Mouse (Mus musculus) intestine, embryonic 16.5 days (tissue): ENCODE measurements at regions not wholly inside any gene's neighbourhood (a gene's known extent, or its start where the extent isn't known, plus 50 kb on each side); places are given as distances from the start of the nearest gene placed in this dataset.
A peak's percentile ranks its signal among the peaks of the same experiment; 100 is the strongest.

Experiments
- ATAC-seq: fragments of 200-750 bp; cut with Nextera tagmentation; 2 replicates; pipeline ENCODE4 v1.8.0; 2017; ENCODE audit warnings: moderate TSS enrichment, moderate library complexity
- H3K27ac ChIP-seq: fragments of 300-500 bp; sonication (generic); 2 replicates; pipeline ENCODE4 v1.5.1; 2014; ENCODE audit warnings: mild to moderate bottlenecking, low read length
- H3K27me3 ChIP-seq: fragments of 300-500 bp; sonication (generic); replicated peaks from 2 replicates; pipeline ENCODE4 v1.6.1; 2014; ENCODE audit warnings: low read length, control low read depth, mixed read lengths; ENCODE audit not compliant: control insufficient read depth, insufficient read depth
- H3K36me3 ChIP-seq: fragments of 300-500 bp; sonication (generic); 2 replicates; pipeline ENCODE4 v1.6.1; 2014; ENCODE audit warnings: low read length, control low read depth; ENCODE audit not compliant: control insufficient read depth, insufficient read depth
- H3K4me1 ChIP-seq: fragments of 300-500 bp; sonication (generic); 2 replicates; pipeline ENCODE4 v1.6.1; 2014; ENCODE audit warnings: low read length, control low read depth, mixed read lengths; ENCODE audit not compliant: control insufficient read depth, insufficient read depth
- H3K4me2 ChIP-seq: fragments of 300-500 bp; sonication (generic); 2 replicates; pipeline ENCODE4 v1.6.1; 2014; ENCODE audit warnings: low read depth, low read length, control low read depth
- H3K4me3 ChIP-seq: fragments of 300-500 bp; sonication (generic); 2 replicates; pipeline ENCODE4 v1.5.1; 2014; ENCODE audit warnings: mild to moderate bottlenecking, low read length
- H3K9ac ChIP-seq: fragments of 300-500 bp; sonication (generic); 2 replicates; pipeline ENCODE4 v1.6.1; 2014; ENCODE audit warnings: low read depth, low read length
- H3K9me3 ChIP-seq: fragments of 300-500 bp; sonication (generic); 2 replicates; pipeline ENCODE4 v1.6.1; 2016; ENCODE audit warnings: low read length, control low read depth; ENCODE audit not compliant: control insufficient read depth
- WGBS: fragments of 180-500 bp; shearing (Covaris S2); extraction: QIAGEN DNeasy Blood & Tissue Kit; methylation state at CpG from one replicate; pipeline ENCODE4 v1.1.7; 2014; 5-methylcytosine and 5-hydroxymethylcytosine counted together

GRCm38 (mm10) chr14:100714952-100715351 lies 430.5 kb upstream of the Klf12 start:
- WGBS = 72% methylated on average over 2 of the region's 2 CpGs
- no peaks in the 10 kb centered on the region for H3K4me1 ChIP-seq
- H3K36me3 ChIP-seq = no peaks in the 10 kb centered on the region
- no peak overlapping the region for H3K27ac ChIP-seq
- no peak overlapping the region for H3K4me3 ChIP-seq
- H3K9me3 ChIP-seq = no peaks in the 10 kb centered on the region
- H3K27me3 ChIP-seq = no peaks in the 10 kb centered on the region
- ATAC-seq = no peak
- H3K9ac ChIP-seq = no peak overlapping the region
- H3K4me2 ChIP-seq = no peak overlapping the region

DNA sequence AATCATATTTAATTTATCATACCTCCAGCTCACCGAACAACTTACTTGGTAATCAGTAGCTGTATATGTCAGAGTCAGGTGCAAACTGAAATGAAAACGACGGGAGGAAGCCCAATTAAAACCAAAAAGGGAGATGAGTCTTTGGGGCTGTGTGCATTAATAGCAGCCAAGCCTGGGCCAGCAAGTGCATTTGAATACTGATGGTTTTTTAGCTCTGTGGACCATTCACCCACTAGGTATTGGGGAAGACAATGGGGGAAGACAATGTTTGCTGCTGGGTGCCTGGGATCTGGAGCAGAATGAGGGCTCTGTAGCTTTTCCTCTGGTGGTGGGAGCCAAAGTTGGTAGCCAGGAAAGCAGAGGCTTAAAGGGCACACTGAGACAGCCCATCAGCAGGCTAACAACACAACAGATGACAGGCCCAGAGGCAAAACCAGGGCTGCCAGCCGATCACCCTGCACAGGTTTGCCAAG lies 429.6 kb upstream of the Klf12 start:
- no peak for ATAC-seq
- 81% methylated on average over 4 of the region's 4 CpGs for whole genome bisulfite sequencing
- no peak overlapping the region for H3K9ac ChIP-seq
- H3K9me3 ChIP-seq = no peaks in the 10 kb centered on the region
- no peaks in the 10 kb centered on the region for H3K36me3 ChIP-seq
- no peak overlapping the region for H3K4me2 ChIP-seq
- H3K27me3 ChIP-seq = no peaks in the 10 kb centered on the region
- no peak overlapping the region for H3K4me3 ChIP-seq
- no peak overlapping the region for H3K27ac ChIP-seq
- no peaks in the 10 kb centered on the region for H3K4me1 ChIP-seq

DNA sequence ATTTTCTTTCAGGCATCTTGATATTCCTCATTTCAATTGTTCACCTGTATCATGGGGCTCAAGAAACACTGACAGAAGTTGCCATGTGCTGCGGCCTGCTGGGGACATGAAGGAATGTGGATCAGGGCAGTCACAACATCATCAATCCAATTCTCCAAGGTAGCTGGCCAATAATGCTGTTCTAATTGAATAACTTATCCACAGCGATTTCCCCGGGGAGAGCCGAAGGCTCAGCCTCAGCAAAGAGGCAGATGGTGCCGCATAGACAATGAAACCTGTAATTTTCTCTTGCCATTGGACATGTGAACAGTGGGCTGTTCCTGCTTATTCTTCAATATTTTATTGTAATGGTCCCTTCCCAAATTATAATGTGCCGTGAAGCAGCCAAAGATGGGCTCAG lies 429.1 kb upstream of the Klf12 start:
- Histone ChIP-seq H3K9me3 (no peaks in the 10 kb centered on the region), H3K27ac (no peak overlapping the region), H3K9ac (no peak overlapping the region), H3K4me2 (no peak overlapping the region), H3K27me3 (no peaks in the 10 kb centered on the region), H3K4me1 (no peaks in the 10 kb centered on the region), H3K4me3 (no peak overlapping the region), H3K36me3 (no peaks in the 10 kb centered on the region)
- 84% methylated on average over 6 of the region's 6 CpGs for WGBS
- no peak for ATAC-seq

DNA sequence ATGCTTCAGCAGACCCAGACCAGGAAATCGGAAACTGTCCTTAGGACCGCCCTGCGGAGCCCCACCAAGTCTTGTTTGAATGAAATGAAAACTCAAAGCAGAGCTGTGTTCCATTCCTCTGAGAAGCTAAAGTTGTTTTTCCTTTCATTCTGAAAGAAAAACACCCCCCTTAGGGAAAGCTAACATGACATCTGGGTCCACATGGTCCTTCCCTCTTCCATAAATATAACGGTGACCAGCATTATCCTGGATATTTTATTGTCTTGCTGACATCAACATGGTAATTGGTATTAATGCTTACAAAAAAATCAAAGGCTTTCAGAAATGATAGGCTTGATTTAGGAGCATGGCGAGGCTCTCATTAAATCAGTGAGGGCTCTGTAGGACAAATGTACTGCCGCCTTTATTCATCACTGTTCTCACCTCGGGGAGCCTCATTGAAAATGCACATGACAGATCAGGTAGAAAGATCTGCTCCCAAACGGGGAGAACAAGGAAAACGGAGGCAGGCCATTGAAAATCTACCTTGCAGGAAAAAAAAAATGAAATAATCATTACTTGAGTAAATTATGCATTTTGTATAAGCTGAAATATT lies 381.0 kb upstream of the Klf12 start:
- H3K27ac ChIP-seq = no peak overlapping the region
- H3K4me2 ChIP-seq = no peak overlapping the region
- no peak overlapping the region for H3K9ac ChIP-seq
- no peak for ATAC-seq
- WGBS = 55% methylated on average over 9 of the region's 9 CpGs
- H3K9me3 ChIP-seq = no peaks in the 10 kb centered on the region
- no peaks in the 10 kb centered on the region for H3K27me3 ChIP-seq
- H3K4me1 ChIP-seq = no peaks in the 10 kb centered on the region
- no peak overlapping the region for H3K4me3 ChIP-seq
- no peaks in the 10 kb centered on the region for H3K36me3 ChIP-seq

- Histone ChIP-seq H3K27me3 (no peaks in the 10 kb centered on the region), H3K9me3 (no peaks in the 10 kb centered on the region), H3K4me2 (no peak overlapping the region), H3K4me1 (no peaks in the 10 kb centered on the region), H3K36me3 (no peaks in the 10 kb centered on the region), H3K27ac (no peak overlapping the region), H3K9ac (no peak overlapping the region), H3K4me3 (no peak overlapping the region)
- 67% methylated on average over 3 of the region's 3 CpGs for WGBS
- peak; percentile 72 for ATAC-seq
Observed at GRCm38 (mm10) chr14:100664180-100664579, 379.7 kb upstream of the Klf12 start.

DNA sequence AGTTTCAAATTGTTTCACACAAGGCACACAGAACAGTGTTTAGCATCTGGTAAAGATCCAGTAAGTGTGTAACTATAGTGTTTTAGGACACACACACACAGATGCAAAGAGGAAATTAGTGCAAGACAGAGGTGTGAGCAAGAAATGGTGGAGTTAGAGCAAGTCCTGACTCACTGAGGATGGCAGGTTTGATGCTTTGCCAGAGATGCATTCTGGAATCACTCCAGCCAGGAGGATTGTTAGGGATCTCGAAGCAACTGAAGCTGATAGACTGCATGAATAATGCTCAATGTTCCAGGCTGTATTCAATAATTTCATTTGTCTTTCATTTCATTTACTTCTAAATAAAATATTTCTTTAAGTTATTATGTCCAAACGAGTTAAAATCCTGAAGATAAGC lies 357.6 kb upstream of the Klf12 start:
- Histone ChIP-seq H3K4me3 (no peak overlapping the region), H3K4me2 (no peak overlapping the region), H3K27me3 (no peaks in the 10 kb centered on the region), H3K9me3 (no peaks in the 10 kb centered on the region), H3K36me3 (no peaks in the 10 kb centered on the region), H3K4me1 (no peaks in the 10 kb centered on the region), H3K27ac (no peak overlapping the region), H3K9ac (no peak overlapping the region)
- WGBS = 56% methylated on average over 2 of the region's 2 CpGs
- no peak for ATAC-seq

DNA sequence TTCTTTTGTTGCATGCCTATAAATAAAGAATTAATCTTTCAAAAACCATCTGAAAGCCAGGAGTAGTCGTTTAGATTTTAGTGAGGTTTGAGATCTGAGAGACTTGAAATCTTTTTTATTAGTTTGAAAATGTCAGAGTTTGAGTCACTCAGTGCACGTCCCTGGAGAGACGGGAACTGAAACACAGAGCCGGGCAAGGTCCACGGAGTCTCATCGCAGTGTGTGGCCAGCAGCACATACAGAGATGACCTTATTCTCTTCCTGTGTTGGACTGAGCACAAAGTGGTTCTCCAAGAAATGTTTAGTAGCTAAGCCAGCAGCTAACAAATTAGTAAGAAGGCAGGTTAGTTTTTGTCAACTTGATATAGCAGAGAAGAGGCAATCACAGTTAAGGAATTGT lies 350.0 kb upstream of the Klf12 start:
- WGBS = 55% methylated on average over 6 of the region's 6 CpGs
- H3K9me3 ChIP-seq = no peaks in the 10 kb centered on the region
- no peaks in the 10 kb centered on the region for H3K36me3 ChIP-seq
- no peak overlapping the region for H3K27ac ChIP-seq
- H3K9ac ChIP-seq = no peak overlapping the region
- no peaks in the 10 kb centered on the region for H3K4me1 ChIP-seq
- H3K4me2 ChIP-seq = no peak overlapping the region
- no peak for ATAC-seq
- no peak overlapping the region for H3K4me3 ChIP-seq
- H3K27me3 ChIP-seq = no peaks in the 10 kb centered on the region

DNA sequence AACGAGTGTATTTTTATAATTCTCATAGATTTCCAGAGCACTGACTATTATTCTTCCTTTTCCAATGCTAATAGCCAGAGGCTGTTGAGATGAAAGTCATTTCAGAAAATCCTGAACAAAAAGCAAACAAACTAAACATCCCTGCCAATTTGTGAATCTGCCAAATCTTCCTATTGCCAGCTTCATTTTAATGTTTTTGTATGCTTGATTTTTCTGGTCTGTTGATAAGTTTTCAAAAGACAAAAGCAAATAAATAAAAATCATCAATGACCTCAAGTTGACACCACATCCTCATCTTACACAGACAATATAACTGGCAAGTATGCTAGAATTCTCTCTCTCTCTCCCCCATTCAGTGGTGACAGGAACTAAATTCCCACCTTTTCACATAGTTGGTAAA lies 347.2 kb upstream of the Klf12 start:
- Histone ChIP-seq H3K36me3 (no peaks in the 10 kb centered on the region), H3K27ac (no peak overlapping the region), H3K4me3 (no peak overlapping the region), H3K4me1 (no peaks in the 10 kb centered on the region), H3K27me3 (no peaks in the 10 kb centered on the region), H3K4me2 (no peak overlapping the region), H3K9me3 (no peaks in the 10 kb centered on the region), H3K9ac (no peak overlapping the region)
- ATAC-seq = no peak
- 59% methylated on average over 1 of the region's 1 CpGs for WGBS

DNA sequence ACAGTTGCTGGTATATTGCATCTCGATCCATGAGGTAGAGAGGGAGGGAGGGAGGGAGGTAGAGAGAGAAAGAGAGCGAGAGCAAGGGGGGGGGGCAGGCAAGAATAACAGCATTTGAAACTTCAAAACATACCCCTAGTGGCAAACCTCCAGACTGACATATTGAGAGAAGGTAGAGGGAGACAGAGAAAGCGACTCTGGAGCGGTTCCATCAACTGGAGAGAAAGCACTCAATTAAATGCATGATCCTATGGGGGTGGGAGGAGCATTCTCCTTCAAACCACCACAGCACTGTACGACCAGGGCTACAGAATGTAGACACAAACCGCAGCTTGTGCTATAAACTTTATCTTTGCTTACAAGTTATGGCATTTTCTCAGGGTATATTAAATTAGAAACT lies 345.7 kb upstream of the Klf12 start:
- WGBS = 66% methylated on average over 6 of the region's 6 CpGs
- no peak overlapping the region for H3K4me2 ChIP-seq
- no peak overlapping the region for H3K27ac ChIP-seq

DNA sequence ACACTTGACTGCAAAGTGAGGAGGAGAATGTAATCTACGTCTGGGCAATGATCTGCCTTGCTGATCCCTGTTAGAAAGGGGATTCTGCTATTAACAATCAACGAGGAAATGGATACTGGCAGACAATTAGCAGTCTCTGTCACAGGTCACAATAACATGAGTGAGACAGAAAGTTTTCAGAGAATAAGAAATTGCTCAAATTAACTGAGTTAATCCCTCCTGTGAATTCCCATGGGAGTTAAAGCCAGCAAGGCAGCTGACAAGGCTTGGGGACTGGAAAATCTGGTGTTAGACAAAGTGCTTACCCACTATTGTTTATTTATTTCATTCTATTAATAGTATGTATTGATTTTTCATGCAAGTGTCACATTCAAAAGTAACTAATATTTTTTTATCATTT lies 343.0 kb upstream of the Klf12 start:
- ATAC-seq = no peak
- no peaks in the 10 kb centered on the region for H3K9me3 ChIP-seq
- no peak overlapping the region for H3K4me2 ChIP-seq
- no peak overlapping the region for H3K27ac ChIP-seq
- no peaks in the 10 kb centered on the region for H3K27me3 ChIP-seq
- H3K4me3 ChIP-seq = no peak overlapping the region
- no peaks in the 10 kb centered on the region for H3K36me3 ChIP-seq
- H3K9ac ChIP-seq = no peak overlapping the region
- H3K4me1 ChIP-seq = no peaks in the 10 kb centered on the region
- 61% methylated on average over 2 of the region's 2 CpGs for WGBS

More for the DNA sequence above, 345.7 kb upstream of the Klf12 start:
- H3K9me3 ChIP-seq = no peaks in the 10 kb centered on the region
- H3K4me3 ChIP-seq = no peak overlapping the region
- no peaks in the 10 kb centered on the region for H3K27me3 ChIP-seq
- no peaks in the 10 kb centered on the region for H3K36me3 ChIP-seq
- H3K9ac ChIP-seq = no peak overlapping the region
- no peak for ATAC-seq
- no peaks in the 10 kb centered on the region for H3K4me1 ChIP-seq
